Mouse (Mus musculus) cerebellum, postnatal 10 days (tissue): ENCODE measurements at regions not wholly inside any gene's neighbourhood (a gene's known extent, or its start where the extent isn't known, plus 50 kb on each side); places are given as distances from the start of the nearest gene placed in this dataset.

Source experiments
- DNase-seq, 2 experiments: peaks; one replicate each; pipeline ENCODE4 v3.0.0; 2021; ENCODE audit warnings: mixed read lengths in 2 of 2

GRCm38 (mm10) chr6:78115079-78115478 lies 135.6 kb upstream of the Ctnna2 start:
- peak; percentile 3 to 10 for DNase-seq

- no peak for DNase-seq
Observed at GRCm38 (mm10) chr6:78082528-78082927, 103.0 kb upstream of the Ctnna2 start.

- peak in 1 of 2 experiments; percentile 9 for DNase-seq
Observed at GRCm38 (mm10) chr6:78078919-78079318, 99.4 kb upstream of the Ctnna2 start.

- no peak for DNase-seq
Observed at GRCm38 (mm10) chr6:78066323-78066722, 86.8 kb upstream of the Ctnna2 start.

DNA sequence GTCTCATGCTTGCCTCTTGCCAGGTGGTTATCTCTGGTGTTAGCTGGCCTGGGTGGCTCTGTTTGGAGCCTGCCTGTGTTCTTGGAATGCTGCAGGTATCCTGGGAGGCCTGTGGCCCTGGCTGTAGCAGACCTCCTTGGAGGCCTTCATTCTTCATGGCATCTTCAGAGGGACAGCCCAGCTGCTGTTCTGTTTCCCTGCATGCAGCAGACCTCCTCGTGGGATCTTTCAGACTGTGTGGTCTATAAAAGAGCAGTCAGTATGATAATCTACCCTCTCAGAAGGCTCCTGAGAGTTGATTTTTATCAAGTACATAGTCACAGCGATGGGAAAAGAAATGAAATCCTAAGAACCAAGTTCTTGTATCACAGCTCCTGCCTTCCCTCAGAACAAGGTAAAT lies 86.2 kb upstream of the Ctnna2 start:
- no peak for DNase-seq
